Mouse (Mus musculus) erythroblast, embryonic 14.5 days (primary cell): ENCODE results near the gene Cacnb3.

ENCODE experiments used
- GATA1 ChIP-seq: IDR thresholded peaks from 2 replicates; pipeline ENCODE4 v1.6.1; 2012; ENCODE audit warnings: low read length, inconsistent platforms, mixed read lengths
- TAL1 ChIP-seq: IDR thresholded peaks from 3 replicates; pipeline ENCODE4 v1.6.1; 2012; ENCODE audit warnings: low read length, inconsistent platforms, mixed read lengths

DNA sequence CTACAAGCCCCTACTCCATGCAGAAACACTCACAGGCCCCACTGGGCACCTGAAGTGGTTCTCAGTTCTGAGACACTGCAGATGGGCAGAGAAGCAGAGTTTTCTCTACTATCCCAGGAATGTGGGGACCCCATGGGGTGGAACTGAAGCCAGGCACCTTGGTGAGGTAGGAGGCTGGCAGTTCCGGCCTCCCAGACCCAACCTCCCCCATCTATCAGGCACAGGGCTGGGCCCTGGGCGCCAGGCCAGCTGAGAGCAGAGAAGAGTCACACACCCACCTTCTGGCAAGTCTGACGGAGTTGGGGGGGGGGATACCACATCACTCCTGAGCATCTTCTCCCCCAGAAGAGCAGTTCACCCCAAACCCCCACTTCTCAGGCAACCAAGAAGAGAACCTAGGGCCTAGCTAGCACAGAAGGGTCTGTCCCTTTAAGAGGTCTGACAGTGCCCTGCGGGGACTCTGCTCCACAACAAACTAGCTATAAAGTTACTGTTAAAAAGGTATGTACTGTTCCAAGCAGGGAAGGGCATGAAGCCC is 27.6 kb upstream of the Cacnb3 start:
- TF ChIP-seq GATA1 (no peak), TAL1 (no peak)
